Mouse (Mus musculus): ENCODE data around the gene Ccnc.

- TF ChIP-seq POLR2A (IDR thresholded peaks at IDR 0.05; ENCODE audit: extremely low read depth, insufficient read depth, low read length) = 0 out of 2 replicates have a peak, but pooled peaks have one; percentile 41
- peak; percentile 88 for TF ChIP-seq CTCF (IDR thresholded peaks at IDR 0.05; ENCODE audit: low read depth, low read length)
Measured at GRCm38 (mm10) chr4:21766863-21767304, 39.4 kb downstream of the Ccnc start, which contains the start of the genes Usp45 and Tstd3.

Data from liver, adult 2 months (tissue).